Mouse (Mus musculus) forebrain, embryonic 13.5 days (tissue): ENCODE results near the gene Btbd8. TPM values are rescaled to one million over a fixed set of nuclear protein-coding genes. Genes with fewer than 3 reads are reported as not detected.

Experiments
- ATAC-seq: fragments of 200-750 bp; cut with Nextera tagmentation; 2 replicates; pipeline ENCODE4 v1.8.0; 2017
- H3K27ac ChIP-seq: fragments of 300-500 bp; sonication (generic); 2 replicates; pipeline ENCODE4 v1.5.1; 2015; ENCODE audit warnings: inconsistent platforms, mild to moderate bottlenecking, moderate library complexity
- H3K27me3 ChIP-seq: fragments of 300-500 bp; sonication (generic); 2 replicates; pipeline ENCODE4 v1.6.1; 2015; ENCODE audit warnings: mild to moderate bottlenecking, inconsistent platforms
- H3K36me3 ChIP-seq: fragments of 300-500 bp; sonication (generic); 2 replicates; pipeline ENCODE4 v1.6.1; 2015; ENCODE audit warnings: mild to moderate bottlenecking, inconsistent platforms; ENCODE audit not compliant: poor library complexity, severe bottlenecking
- H3K4me1 ChIP-seq: fragments of 300-500 bp; sonication (generic); 2 replicates; pipeline ENCODE4 v1.6.1; 2015; ENCODE audit warnings: inconsistent platforms
- H3K4me2 ChIP-seq: fragments of 300-500 bp; sonication (generic); 2 replicates; pipeline ENCODE4 v1.6.1; 2015; ENCODE audit warnings: inconsistent platforms, mild to moderate bottlenecking, moderate library complexity
- H3K4me3 ChIP-seq: fragments of 300-500 bp; sonication (generic); 2 replicates; pipeline ENCODE4 v1.5.1; 2015; ENCODE audit warnings: mild to moderate bottlenecking, inconsistent platforms
- H3K9ac ChIP-seq: fragments of 300-500 bp; sonication (generic); 2 replicates; pipeline ENCODE4 v1.6.1; 2015; ENCODE audit warnings: mild to moderate bottlenecking, inconsistent platforms
- H3K9me3 ChIP-seq: fragments of 300-500 bp; sonication (generic); replicated peaks from 2 replicates; pipeline ENCODE4 v1.6.1; 2016; ENCODE audit warnings: inconsistent platforms
- WGBS: fragments of 180-500 bp; shearing (Covaris S2); methylation state at CpG from one replicate; pipeline ENCODE4 v1.1.7; 2015; 5-methylcytosine and 5-hydroxymethylcytosine counted together
- polyA plus RNA-seq: library from polyadenylated mRNA; unstranded; fragments of >200 nt; fragmentation: Nextera tagmentation; extraction: Ambion mirVana; gene quantifications from 2 replicates; pipeline ENCODE4 v1.2.1, GENCODE M21; 2015

Btbd8 gene
- polyA plus RNA-seq, 1 experiment from 2014 or later = 14.5 TPM

DNA sequence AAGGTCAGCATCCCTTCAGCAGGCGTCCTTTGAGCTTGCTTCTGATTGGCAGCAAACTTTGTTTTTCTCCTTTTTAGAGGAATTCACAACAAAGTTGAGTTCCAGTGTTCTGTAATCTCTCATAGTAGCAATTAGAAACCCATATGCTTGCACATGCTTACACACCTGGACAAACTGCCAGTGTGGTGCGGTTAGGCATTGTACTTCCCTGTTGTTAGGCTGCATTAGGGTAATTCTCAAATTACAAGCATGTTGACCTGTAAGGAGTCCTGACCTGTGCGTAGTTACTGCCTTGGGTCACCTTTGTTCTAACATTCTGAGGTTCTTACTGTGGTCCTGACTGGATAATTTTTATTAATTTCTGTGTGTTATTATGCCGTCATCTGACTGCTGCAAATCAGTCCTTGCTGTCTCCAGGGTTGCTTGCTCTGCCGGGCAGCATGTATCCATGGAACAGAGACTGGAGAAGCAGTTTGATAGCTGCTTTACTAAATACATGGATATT, 61.1 kb downstream of the Btbd8 start:
- WGBS = 48% methylated on average over 5 of the region's 5 CpGs
- Histone ChIP-seq H3K4me1 (peaks cover 41% of the 10 kb centered on the region), H3K27me3 (no peaks in the 10 kb centered on the region), H3K27ac (0 out of 2 replicates have a peak overlapping the region, but pooled peaks have one; percentile 25), H3K36me3 (peaks cover 15% of the 10 kb centered on the region), H3K4me3 (peak overlapping the region; percentile 42), H3K4me2 (peak overlapping the region; percentile 66), H3K9me3 (no peaks in the 10 kb centered on the region), H3K9ac (peak overlapping the region; percentile 64)
- no peak for ATAC-seq

- H3K9ac ChIP-seq = no peak overlapping the region
- no peak overlapping the region for H3K4me3 ChIP-seq
- ATAC-seq = no peak
- peaks cover 41% of the 10 kb centered on the region for H3K4me1 ChIP-seq
- no peak overlapping the region for H3K27ac ChIP-seq
- H3K4me2 ChIP-seq = no peak overlapping the region
- 72% methylated on average over 5 of the region's 5 CpGs for WGBS
- no peaks in the 10 kb centered on the region for H3K9me3 ChIP-seq
- peaks cover 24% of the 10 kb centered on the region for H3K36me3 ChIP-seq
- H3K27me3 ChIP-seq = no peaks in the 10 kb centered on the region
Observed at GRCm38 (mm10) chr5:107499891-107500535, 62.2 kb downstream of the Btbd8 start.

- no peaks in the 10 kb centered on the region for H3K27me3 ChIP-seq
- H3K27ac ChIP-seq = no peak overlapping the region
- H3K36me3 ChIP-seq = peaks cover 31% of the 10 kb centered on the region
- 73% methylated on average over 1 of the region's 1 CpGs for WGBS
- H3K4me1 ChIP-seq = peaks cover 41% of the 10 kb centered on the region
- H3K4me3 ChIP-seq = no peak overlapping the region
- H3K4me2 ChIP-seq = no peak overlapping the region
- H3K9me3 ChIP-seq = no peaks in the 10 kb centered on the region
- ATAC-seq = no peak
- H3K9ac ChIP-seq = no peak overlapping the region
Observed at GRCm38 (mm10) chr5:107500741-107501140, 62.9 kb downstream of the Btbd8 start.

- peaks cover 57% of the 10 kb centered on the region for H3K36me3 ChIP-seq
- 81% methylated on average over 4 of the region's 4 CpGs for WGBS
- H3K4me3 ChIP-seq = no peak within 1 kb of the TSS
- H3K4me1 ChIP-seq = no peaks in the 10 kb centered on the region
- H3K27ac ChIP-seq = no peak within 1 kb of the TSS
- no peaks in the 10 kb centered on the region for H3K9me3 ChIP-seq
- H3K27me3 ChIP-seq = no peaks in the 10 kb centered on the region
- H3K4me2 ChIP-seq = no peak within 1 kb of the TSS
- H3K9ac ChIP-seq = no peak within 1 kb of the TSS
- ATAC-seq = no peak
Observed at GRCm38 (mm10) chr5:107507321-107507720, 69.5 kb downstream of the Btbd8 start, which contains the start of gene Gm42669. TSS of gene Gm42669 (plus strand) at chr5:107507621.

GRCm38 (mm10) chr5:107510503-107510902, 72.7 kb downstream of the Btbd8 start:
- H3K36me3 ChIP-seq = peaks cover 37% of the 10 kb centered on the region
- H3K9ac ChIP-seq = no peak overlapping the region
- no peak for ATAC-seq
- H3K27ac ChIP-seq = no peak overlapping the region
- H3K4me3 ChIP-seq = no peak overlapping the region
- no peaks in the 10 kb centered on the region for H3K4me1 ChIP-seq
- H3K4me2 ChIP-seq = no peak overlapping the region
- no peaks in the 10 kb centered on the region for H3K27me3 ChIP-seq
- no peaks in the 10 kb centered on the region for H3K9me3 ChIP-seq
- 87% methylated on average over 10 of the region's 10 CpGs for WGBS

DNA sequence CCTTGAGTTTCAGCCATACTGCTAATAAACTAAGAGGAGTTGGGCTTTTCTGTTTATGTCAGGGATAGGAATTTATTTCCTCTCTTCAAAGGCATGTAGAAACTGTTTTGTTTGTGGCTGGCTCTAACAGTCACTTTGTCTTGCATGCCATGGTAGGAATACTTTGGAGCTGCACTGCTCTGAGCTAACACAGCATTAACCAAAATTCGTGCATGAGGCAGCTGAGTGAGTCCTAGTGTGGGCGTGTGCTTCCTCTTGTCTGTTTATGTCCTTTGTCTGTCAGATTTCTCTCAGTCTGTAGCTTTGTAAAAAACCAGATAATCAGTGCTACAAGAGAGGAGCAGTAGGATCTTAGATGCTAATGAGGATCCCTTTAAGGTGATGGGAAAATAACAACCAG, 73.5 kb downstream of the Btbd8 start:
- no peaks in the 10 kb centered on the region for H3K27me3 ChIP-seq
- WGBS = 67% methylated on average over 2 of the region's 2 CpGs
- no peak overlapping the region for H3K4me2 ChIP-seq
- no peak for ATAC-seq
- no peak overlapping the region for H3K9ac ChIP-seq
- H3K27ac ChIP-seq = no peak overlapping the region
- H3K36me3 ChIP-seq = peaks cover 33% of the 10 kb centered on the region
- H3K4me3 ChIP-seq = no peak overlapping the region
- no peaks in the 10 kb centered on the region for H3K9me3 ChIP-seq
- H3K4me1 ChIP-seq = no peaks in the 10 kb centered on the region

GRCm38 (mm10) chr5:107513583-107513982, 75.8 kb downstream of the Btbd8 start:
- Histone ChIP-seq H3K4me1 (no peaks in the 10 kb centered on the region), H3K9ac (no peak overlapping the region), H3K4me3 (no peak overlapping the region), H3K27me3 (no peaks in the 10 kb centered on the region), H3K9me3 (no peaks in the 10 kb centered on the region), H3K36me3 (peaks cover 14% of the 10 kb centered on the region), H3K4me2 (no peak overlapping the region), H3K27ac (no peak overlapping the region)
- ATAC-seq = peak; percentile 50; the same call in 1 of the 2 replicates
- WGBS = 50% methylated on average over 7 of the region's 7 CpGs

- H3K4me2 ChIP-seq = no peak overlapping the region
- H3K9ac ChIP-seq = no peak overlapping the region
- H3K36me3 ChIP-seq = peaks cover 7% of the 10 kb centered on the region
- H3K4me3 ChIP-seq = no peak overlapping the region
- no peak for ATAC-seq
- WGBS = 93% methylated on average over 3 of the region's 3 CpGs
- no peak overlapping the region for H3K27ac ChIP-seq
- H3K27me3 ChIP-seq = no peaks in the 10 kb centered on the region
- no peaks in the 10 kb centered on the region for H3K4me1 ChIP-seq
- no peaks in the 10 kb centered on the region for H3K9me3 ChIP-seq
Observed at GRCm38 (mm10) chr5:107515453-107515852, 77.7 kb downstream of the Btbd8 start.

GRCm38 (mm10) chr5:107516087-107516486, 78.3 kb downstream of the Btbd8 start:
- no peak overlapping the region for H3K4me2 ChIP-seq
- no peak for ATAC-seq

DNA sequence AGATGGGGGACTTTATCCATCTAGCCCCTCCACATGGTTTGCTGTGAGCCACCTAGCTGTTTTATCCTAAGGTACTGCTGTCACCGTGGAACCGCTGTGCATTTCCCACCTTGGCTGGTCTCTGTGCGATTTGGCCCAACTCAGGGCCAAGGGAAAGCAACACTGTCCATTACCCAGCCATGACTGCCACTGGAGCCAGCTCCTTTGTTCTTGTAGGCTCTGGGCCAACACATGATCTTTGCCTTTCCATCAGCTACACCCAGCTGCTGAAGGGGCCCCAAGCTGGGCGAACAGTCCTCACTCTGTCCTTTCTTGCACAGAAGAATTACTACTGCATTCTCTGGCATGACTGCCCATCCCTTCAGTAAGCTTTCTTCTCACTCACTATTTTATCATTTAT, 80.8 kb downstream of the Btbd8 start:
- H3K27me3 ChIP-seq = no peaks in the 10 kb centered on the region
- no peak overlapping the region for H3K9ac ChIP-seq
- 89% methylated on average over 4 of the region's 4 CpGs for WGBS
- H3K36me3 ChIP-seq = no peaks in the 10 kb centered on the region
- H3K4me1 ChIP-seq = no peaks in the 10 kb centered on the region
- H3K4me2 ChIP-seq = no peak overlapping the region
- H3K9me3 ChIP-seq = no peaks in the 10 kb centered on the region
- no peak overlapping the region for H3K27ac ChIP-seq
- H3K4me3 ChIP-seq = no peak overlapping the region
- no peak for ATAC-seq

More at GRCm38 (mm10) chr5:107516087-107516486, 78.3 kb downstream of the Btbd8 start:
- Histone ChIP-seq H3K9me3 (no peaks in the 10 kb centered on the region), H3K27me3 (no peaks in the 10 kb centered on the region), H3K27ac (no peak overlapping the region), H3K36me3 (peaks cover 4% of the 10 kb centered on the region; the same call in 1 of the 2 replicates), H3K9ac (no peak overlapping the region), H3K4me3 (no peak overlapping the region), H3K4me1 (no peaks in the 10 kb centered on the region)
- 94% methylated on average over 1 of the region's 1 CpGs for WGBS

DNA sequence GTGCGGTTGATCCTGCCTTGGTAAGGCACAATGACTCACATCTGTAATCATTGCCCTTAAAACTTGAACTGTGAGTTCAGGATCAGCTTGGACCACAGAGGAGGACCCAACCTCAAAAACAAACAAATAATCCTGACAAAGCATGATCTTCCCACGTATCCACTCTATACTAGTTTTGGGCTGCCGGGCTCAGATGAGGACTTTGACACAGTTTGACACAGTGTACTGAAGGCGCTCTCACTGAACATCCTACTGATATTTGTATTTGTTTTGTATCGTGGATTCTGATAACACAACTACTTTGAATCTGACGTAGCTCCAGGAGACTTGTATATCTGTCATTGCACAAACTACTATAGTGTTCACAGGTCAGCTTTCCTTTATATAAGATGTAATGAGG, 83.6 kb downstream of the Btbd8 start:
- H3K4me3 ChIP-seq = no peak overlapping the region
- H3K9me3 ChIP-seq = no peaks in the 10 kb centered on the region
- no peak overlapping the region for H3K9ac ChIP-seq
- 93% methylated on average over 6 of the region's 6 CpGs for WGBS
- no peaks in the 10 kb centered on the region for H3K27me3 ChIP-seq
- no peak for ATAC-seq
- H3K27ac ChIP-seq = no peak overlapping the region
- H3K36me3 ChIP-seq = no peaks in the 10 kb centered on the region
- no peaks in the 10 kb centered on the region for H3K4me1 ChIP-seq
- no peak overlapping the region for H3K4me2 ChIP-seq

GRCm38 (mm10) chr5:107521897-107522296, 84.1 kb downstream of the Btbd8 start:
- no peak overlapping the region for H3K4me3 ChIP-seq
- H3K9ac ChIP-seq = no peak overlapping the region
- H3K27ac ChIP-seq = no peak overlapping the region
- 87% methylated on average over 7 of the region's 7 CpGs for WGBS
- no peaks in the 10 kb centered on the region for H3K36me3 ChIP-seq
- no peaks in the 10 kb centered on the region for H3K4me1 ChIP-seq
- H3K9me3 ChIP-seq = no peaks in the 10 kb centered on the region
- H3K27me3 ChIP-seq = no peaks in the 10 kb centered on the region
- H3K4me2 ChIP-seq = no peak overlapping the region
- no peak for ATAC-seq

- no peaks in the 10 kb centered on the region for H3K27me3 ChIP-seq
- no peaks in the 10 kb centered on the region for H3K4me1 ChIP-seq
- H3K36me3 ChIP-seq = no peaks in the 10 kb centered on the region
- ATAC-seq = no peak
- H3K4me2 ChIP-seq = no peak overlapping the region
- no peak overlapping the region for H3K27ac ChIP-seq
- no peak overlapping the region for H3K4me3 ChIP-seq
- WGBS = 92% methylated on average over 10 of the region's 10 CpGs
- H3K9ac ChIP-seq = no peak overlapping the region
- no peaks in the 10 kb centered on the region for H3K9me3 ChIP-seq
Observed at GRCm38 (mm10) chr5:107524281-107524680, 86.5 kb downstream of the Btbd8 start.
